Mouse (Mus musculus): ENCODE measurements around the gene Myo3b.

GRCm38 (mm10) chr2:70159543-70159942 is 120.6 kb downstream of the Myo3b start:
- no peak for TF ChIP-seq TCF12 (IDR thresholded peaks at IDR 0.05; ENCODE audit: insufficient read depth, poor library complexity, severe bottlenecking)
- TF ChIP-seq MAX (IDR thresholded peaks at IDR 0.05; ENCODE audit: low read depth): no peak
- TF ChIP-seq POLR2A (IDR thresholded peaks at IDR 0.05; ENCODE audit: insufficient read length, low read depth): no peak
- no peak for TF ChIP-seq MYOG (IDR thresholded peaks at IDR 0.05; ENCODE audit: control insufficient read depth in 1 of 3, insufficient read depth in 1 of 3, insufficient read length in 2 of 3, low read depth in 2 of 3)
- TF ChIP-seq E2F4 (IDR thresholded peaks at IDR 0.05; ENCODE audit: insufficient read depth): no peak

Data from myocyte (in vitro differentiated cells).